Mouse (Mus musculus): ENCODE data around the gene Pan2. TPM values are rescaled to one million over a fixed set of nuclear protein-coding genes. Genes with fewer than 3 reads are reported as not detected.

Gene Pan2
- polyA plus RNA-seq (2017; shearing (Covaris generic)): 35.2 TPM

DNA sequence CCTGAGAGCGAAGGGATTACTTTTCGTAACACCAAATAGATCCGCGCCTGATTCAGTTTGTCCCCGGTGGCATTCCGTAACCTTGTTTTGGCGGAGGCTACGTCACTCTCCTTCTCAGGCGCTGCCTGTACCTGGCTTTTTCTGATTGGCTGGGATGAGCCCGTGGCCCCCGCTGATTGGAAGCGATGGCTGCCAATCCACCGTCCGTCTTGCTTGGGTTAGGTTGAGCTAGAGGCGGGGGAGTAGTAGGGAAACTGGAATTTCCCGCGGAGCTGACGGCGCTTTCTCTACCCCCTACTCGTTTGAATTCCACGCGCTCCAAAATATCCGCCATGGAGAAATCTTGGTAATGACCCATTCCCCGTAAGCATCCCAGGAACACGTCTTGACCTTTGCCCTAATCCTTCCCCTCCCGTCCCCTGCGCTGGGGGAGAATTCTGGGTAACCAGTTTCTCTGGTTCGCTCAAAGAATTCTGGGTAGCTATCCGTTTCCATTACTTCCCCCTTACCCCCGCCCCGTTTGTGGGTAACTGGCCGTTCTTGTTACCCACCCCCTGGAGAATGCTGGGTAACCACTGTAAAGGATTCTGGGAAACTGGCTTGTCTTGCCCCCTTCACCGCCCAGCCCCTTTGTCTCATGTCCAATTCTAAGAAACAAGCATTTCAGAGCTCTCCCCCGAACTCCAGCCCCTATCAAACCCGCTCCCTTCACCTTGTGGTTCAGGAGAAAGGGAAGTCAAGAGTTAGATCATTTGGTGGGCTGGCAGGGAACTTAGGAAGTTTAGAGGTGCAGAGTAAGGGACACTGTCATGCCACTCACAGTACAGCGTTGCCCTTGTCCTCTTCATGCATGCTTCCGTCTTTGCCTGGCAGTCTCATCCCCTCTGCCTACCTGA, at the start of gene Pan2:
Pan2 (plus strand) TSS at position 210 of the 896 bp plus-strand sequence.

DNA sequence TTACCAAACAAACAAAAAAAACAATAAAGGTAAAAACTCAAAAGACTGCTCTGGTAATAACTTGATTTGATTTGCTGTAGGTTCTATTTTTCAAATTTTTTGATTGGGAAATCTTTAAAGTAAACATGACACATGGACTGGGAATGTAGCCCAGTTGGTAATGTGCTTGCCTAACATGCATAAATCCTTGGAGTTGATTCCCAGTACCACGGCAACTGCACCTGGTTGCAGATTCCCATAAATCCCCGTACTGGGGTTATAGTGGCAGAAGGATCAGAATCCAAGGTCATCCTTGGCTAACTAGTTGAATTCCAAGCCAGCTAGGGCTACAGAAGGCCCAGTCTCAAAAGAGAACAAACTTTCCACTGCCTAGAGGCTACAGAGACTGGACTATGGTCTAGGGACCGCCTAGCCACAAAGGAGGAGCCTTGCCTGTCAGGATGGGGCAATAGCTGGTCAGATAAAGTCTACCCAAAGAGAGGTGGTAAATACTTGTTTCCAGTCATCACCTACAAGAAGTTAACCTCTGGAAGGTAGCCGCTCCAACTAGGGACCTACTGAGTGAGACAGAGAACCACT, 49.4 kb upstream of the Pan2 start, which contains the start of gene Apon:
Apon (plus strand) TSS at position 420 of the 579 bp plus-strand sequence.

DNA sequence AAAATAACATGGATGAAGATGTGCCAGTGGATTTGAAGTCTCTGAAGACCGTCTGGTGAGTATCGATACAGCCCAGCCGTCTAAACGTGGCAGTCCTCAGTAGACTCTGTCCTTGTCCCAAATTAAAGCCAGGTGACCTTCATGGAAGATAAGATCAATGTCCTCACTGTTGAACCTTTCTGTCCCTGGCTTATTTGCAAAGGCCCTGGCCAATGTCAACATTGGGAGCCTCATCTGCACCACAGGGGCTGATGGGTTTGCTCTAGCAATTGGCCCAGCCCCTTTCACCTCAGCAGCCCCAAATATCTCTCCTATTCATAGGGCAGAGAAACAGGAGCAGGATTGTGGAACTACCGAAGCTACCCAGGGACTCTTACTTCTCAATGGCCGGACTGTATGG, 34.8 kb upstream of the Pan2 start, which contains the start of gene Apof:
Apof (plus strand) TSS at position 301 of the 400 bp plus-strand sequence.

DNA sequence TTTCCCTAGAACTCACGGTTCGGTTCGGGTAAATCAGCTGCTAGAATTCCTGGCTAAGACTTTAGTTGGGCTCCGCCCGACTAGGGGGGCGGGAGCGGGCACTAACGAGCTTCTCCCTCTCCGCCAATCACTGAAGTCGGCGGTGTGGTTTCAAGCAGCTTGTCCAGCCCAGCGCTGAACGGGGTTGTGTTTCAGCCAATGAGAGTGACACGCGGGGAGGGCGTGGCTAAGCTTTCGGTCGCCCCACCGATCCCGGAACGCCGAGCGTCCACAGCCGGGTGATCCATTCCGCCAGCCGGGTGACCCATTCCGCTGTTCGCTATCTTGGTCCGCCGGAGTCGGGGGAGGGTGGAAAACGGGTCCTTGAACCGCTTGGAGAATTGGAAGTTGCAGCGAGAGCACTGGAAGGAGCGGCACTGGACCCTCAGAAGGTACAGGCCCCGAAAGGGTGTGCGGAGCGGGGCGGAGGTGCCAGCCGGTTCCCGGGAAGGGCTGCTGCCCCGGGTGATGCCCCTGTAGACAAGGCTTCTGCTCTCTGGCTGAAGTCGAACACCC, 32.8 kb upstream of the Pan2 start, which contains the start of gene Stat2:
Stat2 (plus strand) TSS at position 273 of the 555 bp plus-strand sequence.

DNA sequence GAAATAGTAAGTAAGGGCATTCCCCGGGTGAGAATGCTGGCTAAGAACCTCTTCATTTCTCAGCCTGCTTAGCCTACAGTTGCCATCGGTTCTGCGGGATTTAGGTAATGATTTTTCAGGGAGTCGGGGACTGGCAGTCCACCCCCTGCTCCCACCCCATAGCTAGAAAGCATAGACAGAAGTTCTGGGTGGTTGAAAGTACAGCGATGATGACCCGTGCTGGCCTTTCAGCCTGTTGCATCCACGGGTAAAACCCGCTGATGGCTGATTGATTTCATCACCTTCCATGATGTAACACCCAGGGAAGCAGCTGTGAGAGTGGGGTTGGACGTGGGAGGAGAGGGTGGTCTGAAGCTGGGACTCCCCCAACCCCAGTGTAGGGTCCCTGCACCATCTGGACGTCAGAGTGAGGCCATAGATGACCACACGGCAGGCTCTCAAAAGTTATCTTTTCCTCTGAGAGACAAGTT, 4.4 kb upstream of the Pan2 start, which contains the start of gene Il23a:
Il23a (minus strand) TSS at position 51 of the 470 bp plus-strand sequence.

DNA sequence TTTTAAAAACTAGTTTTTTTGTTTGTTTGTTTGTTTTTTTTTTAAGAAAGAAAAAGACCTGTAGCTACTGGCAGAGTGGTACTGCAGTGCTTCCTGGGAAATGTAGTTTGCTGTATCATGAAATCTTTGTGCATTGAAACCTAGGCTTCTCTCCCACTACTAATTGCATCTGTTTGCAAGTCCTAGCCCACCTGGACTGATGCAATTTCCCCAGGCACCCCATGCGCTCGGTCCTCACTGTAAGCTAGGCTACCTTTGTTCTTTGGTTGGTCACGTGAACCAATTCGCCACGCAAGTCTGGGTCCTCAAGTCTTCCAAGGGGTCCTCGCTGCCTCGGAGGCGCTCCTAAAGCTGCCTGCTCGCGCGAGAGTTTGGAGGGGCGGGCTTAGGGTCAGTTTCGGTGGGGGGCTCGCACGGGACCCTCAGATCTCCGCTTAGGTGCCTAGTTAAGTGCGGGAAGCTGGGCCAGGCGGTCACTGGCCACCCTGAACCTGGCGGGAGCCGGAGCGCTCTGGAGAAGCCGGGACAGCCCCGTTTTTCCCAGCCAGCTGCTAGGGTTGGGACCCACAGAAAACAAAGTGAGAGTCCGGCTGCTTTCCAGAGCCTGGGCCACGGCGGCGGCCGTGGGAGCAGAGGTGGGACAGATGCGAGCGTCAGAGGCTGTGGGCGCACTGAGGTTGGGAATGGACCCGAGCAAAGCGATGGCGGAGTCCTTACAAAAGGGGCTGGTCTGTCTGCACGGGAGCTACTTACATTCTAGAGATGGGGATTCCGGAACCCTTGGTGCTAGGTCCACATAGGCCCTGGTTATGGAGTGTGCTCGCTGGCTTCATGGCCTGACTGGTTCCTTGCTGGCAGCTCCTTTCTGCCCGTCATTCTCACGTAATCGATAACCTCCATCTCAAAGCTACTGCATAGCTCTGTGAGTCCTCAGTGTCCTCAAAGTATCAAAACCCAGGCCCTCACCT, 19.3 kb downstream of the Pan2 start, which contains the start of gene Cnpy2:
Cnpy2 (plus strand) TSS at position 319 of the 968 bp plus-strand sequence.

DNA sequence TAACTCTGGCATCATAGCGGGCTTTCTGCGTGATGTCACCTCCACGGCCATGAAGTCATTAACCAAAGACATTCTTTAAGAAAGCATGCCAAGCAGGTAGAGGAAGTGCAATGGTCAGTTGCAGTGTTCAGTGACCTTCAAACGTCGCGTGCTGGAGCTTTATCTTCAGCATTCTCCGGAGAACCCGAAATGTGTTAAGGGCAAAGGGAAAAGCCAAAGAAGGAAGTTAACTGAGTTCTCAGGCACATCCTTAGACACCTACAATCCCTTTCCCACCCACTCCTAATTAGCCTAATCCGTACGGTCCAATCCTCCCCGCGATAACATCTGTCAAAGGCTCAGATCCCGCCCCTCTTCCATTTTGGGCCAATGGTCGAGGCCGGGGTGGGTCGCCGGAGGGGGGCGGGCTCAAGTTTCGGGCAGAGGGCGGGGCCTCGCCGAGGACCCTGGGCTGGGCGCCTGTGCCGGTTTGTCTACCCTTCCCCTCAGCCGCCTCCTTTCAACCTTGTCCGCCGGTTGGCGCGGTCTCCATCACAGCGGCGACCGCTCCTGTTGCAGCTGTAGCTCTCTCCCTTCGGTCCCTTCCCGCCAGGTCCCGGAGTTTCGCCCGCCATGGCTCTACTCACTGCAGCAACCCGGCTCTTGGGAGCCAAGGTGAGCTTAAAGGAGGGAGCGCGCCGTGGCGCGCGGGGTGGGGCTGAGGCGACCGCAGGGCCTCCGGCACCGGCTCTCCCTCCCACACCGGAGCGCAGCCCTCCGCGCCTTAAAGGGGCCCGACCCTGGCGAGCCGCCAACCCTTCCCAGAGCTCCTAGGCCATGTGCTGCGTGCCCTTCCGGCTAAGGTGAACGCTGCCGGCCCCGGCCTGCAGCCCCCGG, 34.4 kb downstream of the Pan2 start, which contains the start of gene Cs:
Cs (plus strand) TSS at position 429 of the 876 bp plus-strand sequence.

DNA sequence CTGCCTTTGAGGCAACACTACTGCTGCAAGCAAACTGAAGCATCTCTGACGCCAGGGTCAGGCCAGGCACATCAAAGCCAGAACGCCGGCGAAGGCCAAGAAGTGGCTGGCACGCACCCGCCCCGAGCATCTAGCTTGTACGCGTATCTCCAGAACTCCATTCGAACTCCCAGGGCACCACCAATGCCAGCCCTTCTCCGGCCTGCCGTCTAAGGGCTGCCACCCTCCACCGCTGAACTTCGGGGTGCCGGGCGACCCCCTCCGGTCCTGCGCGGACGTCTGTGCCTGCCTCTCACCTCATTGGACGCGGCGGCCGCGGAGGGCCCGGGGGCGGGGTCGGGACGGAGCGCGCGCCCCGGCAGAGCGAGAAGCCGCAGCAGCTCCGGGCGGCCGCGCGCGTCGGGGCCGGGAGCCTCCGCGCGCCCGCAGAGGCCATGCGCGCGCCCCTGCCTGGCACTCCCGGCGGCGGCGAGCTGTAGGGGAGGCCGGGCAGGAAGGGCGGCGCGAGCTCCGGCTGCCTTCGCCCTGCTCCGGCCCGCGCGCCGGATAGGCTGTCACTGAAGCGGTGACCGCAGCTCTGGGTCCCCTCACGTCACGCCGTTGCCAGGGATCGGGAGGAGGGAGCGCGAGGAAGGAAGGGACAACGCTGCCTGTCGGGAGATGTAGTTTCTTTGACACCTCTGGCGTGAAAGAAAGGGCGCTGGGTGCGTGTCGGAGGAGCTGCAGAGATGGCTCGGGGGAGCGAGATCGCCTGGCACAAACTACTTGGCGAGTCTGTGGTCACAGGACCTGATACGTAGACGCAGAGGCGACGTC, 65.5 kb downstream of the Pan2 start, which contains the start of gene Coq10a:
Coq10a (minus strand) TSS at position 596 of the 816 bp plus-strand sequence.

Other genes with a start within 250 kb of the Pan2 start
- gene Ptges3, start 244.4 kb upstream of the Pan2 start, polyA plus RNA-seq (2017; shearing (Covaris generic)): 185 TPM
- 1,063 TPM for gene Atp5b, start 220.1 kb upstream of the Pan2 start, polyA plus RNA-seq (2017; shearing (Covaris generic))
- gene Baz2a, start 211.8 kb upstream of the Pan2 start, polyA plus RNA-seq (2017; shearing (Covaris generic)): 47.7 TPM
- 32.2 TPM for gene Rbms2, start 123.0 kb upstream of the Pan2 start, polyA plus RNA-seq (2017; shearing (Covaris generic))
- 2.5 TPM for gene Gls2, start 108.9 kb upstream of the Pan2 start, polyA plus RNA-seq (2017; shearing (Covaris generic))
- 14.4 TPM for gene Spryd4, start 91.5 kb upstream of the Pan2 start, polyA plus RNA-seq (2017; shearing (Covaris generic))
- not detected for gene Mip, start 77.5 kb upstream of the Pan2 start, polyA plus RNA-seq (2017; shearing (Covaris generic))
- 11.1 TPM for gene Timeless, start 71.3 kb upstream of the Pan2 start, polyA plus RNA-seq (2017; shearing (Covaris generic))
- gene Apon, start 49.2 kb upstream of the Pan2 start, polyA plus RNA-seq (2017; shearing (Covaris generic)): not detected
- gene Apof, start 34.7 kb upstream of the Pan2 start, polyA plus RNA-seq (2017; shearing (Covaris generic)): 0.30 TPM
- 32.4 TPM for gene Stat2, start 32.8 kb upstream of the Pan2 start, polyA plus RNA-seq (2017; shearing (Covaris generic))
- 0.51 TPM for gene Il23a, start 4.6 kb upstream of the Pan2 start, polyA plus RNA-seq (2017; shearing (Covaris generic))
- 24.1 TPM for gene Cnpy2, start 19.1 kb downstream of the Pan2 start, polyA plus RNA-seq (2017; shearing (Covaris generic))
- 107 TPM for gene Cs, start 34.4 kb downstream of the Pan2 start, polyA plus RNA-seq (2017; shearing (Covaris generic))
- gene Coq10a, start 65.7 kb downstream of the Pan2 start, polyA plus RNA-seq (2017; shearing (Covaris generic)): 32.0 TPM
- gene Ankrd52, start 73.8 kb downstream of the Pan2 start, polyA plus RNA-seq (2017; shearing (Covaris generic)): 3.4 TPM
- gene Slc39a5, start 97.9 kb downstream of the Pan2 start, polyA plus RNA-seq (2017; shearing (Covaris generic)): 0.74 TPM
- 55.5 TPM for gene Nabp2, start 108.2 kb downstream of the Pan2 start, polyA plus RNA-seq (2017; shearing (Covaris generic))
- 21.2 TPM for gene Rnf41, start 108.3 kb downstream of the Pan2 start, polyA plus RNA-seq (2017; shearing (Covaris generic))
- gene Smarcc2, start 155.9 kb downstream of the Pan2 start, polyA plus RNA-seq (2017; shearing (Covaris generic)): 79.3 TPM
- 1,223 TPM for gene Myl6, start 190.8 kb downstream of the Pan2 start, polyA plus RNA-seq (2017; shearing (Covaris generic))
- gene Myl6b, start 195.3 kb downstream of the Pan2 start, polyA plus RNA-seq (2017; shearing (Covaris generic)): 2.7 TPM
- gene Esyt1, start 222.5 kb downstream of the Pan2 start, polyA plus RNA-seq (2017; shearing (Covaris generic)): 300 TPM
- 38.5 TPM for gene Zc3h10, start 244.4 kb downstream of the Pan2 start, polyA plus RNA-seq (2017; shearing (Covaris generic))
- gene Rpl41, start 246.0 kb downstream of the Pan2 start, polyA plus RNA-seq (2017; shearing (Covaris generic)): 2,513 TPM

All from effector memory CD4-positive, alpha-beta T cell, adult 7 months (primary cell).